Mouse (Mus musculus) Patski (cell line): ENCODE measurements around the gene Timm17b. TPM values are rescaled to one million over a fixed set of nuclear protein-coding genes. Genes with fewer than 3 reads are reported as not detected.

ENCODE experiments used
- ATAC-seq: fragments of 100-300 bp; one replicate; pipeline ENCODE4 v1.8.0; 2021
- CTCF ChIA-PET: fragments of 350-600 bp; sonication (Branson Sonifier 250); formaldehyde crosslinking; loops from one replicate; lab custom pipeline; 2022; ENCODE audit warnings: inconsistent platforms; lab: Charles Lee
- POLR2A ChIA-PET: fragments of 350-600 bp; sonication (Branson Sonifier 250); formaldehyde crosslinking; loops from one replicate; lab custom pipeline; 2022; ENCODE audit warnings: antibody characterized with exemption, inconsistent platforms; lab: Charles Lee
- DNase-seq: peaks from one replicate; pipeline ENCODE4 v3.0.0-alpha.2; 2011; ENCODE audit warnings: low read depth, low spot score
- H3K27me3 ChIP-seq: fragments of 371-371 bp; one replicate; pipeline ENCODE4 v1.5.1; 2021
- CTCF ChIP-seq: fragments of 100-300 bp; IDR thresholded peaks from one replicate; pipeline ENCODE4 v1.5.1; 2021
- in situ Hi-C: fragments of 300-500 bp; cut with MboI; formaldehyde crosslinking; loops from 3 replicates; pipeline ENCODE4 v1.11.1; 2018; ENCODE audit warnings: low pct_unique_long_range_greater_than_20kb, mixed read lengths
- polyA plus RNA-seq: library from polyadenylated mRNA; unstranded; gene quantifications from one replicate; pipeline ENCODE4 v1.2.3, GENCODE M21; 2021

The Timm17b gene
- polyA plus RNA-seq, 1 experiment from 2014 or later = 57.1 TPM

GRCm38 (mm10) chrX:7950091-7950490 lies 50.9 kb downstream of the Timm17b start:
- DNase-seq = no peak
- in situ Hi-C loops = loop anchor here (5.0 kb wide), 1 partner anchor 47 kb away; no protein-coding TSS in a partner anchor
- TF ChIP-seq CTCF = no peak
- peaks cover 6% of the 10 kb centered on the region for H3K27me3 ChIP-seq
- ChIA-PET POLR2A (no interaction called here), CTCF (no interaction called here)
- no peak for ATAC-seq

Other genes with a start within 250 kb of the Timm17b start
- gene Prickle3, start 242.1 kb upstream of the Timm17b start, polyA plus RNA-seq = 0.05 TPM
- 124 TPM for gene Plp2, start 228.0 kb upstream of the Timm17b start, polyA plus RNA-seq
- gene Magix, start 218.1 kb upstream of the Timm17b start, polyA plus RNA-seq = 0.06 TPM
- gene Gpkow, start 202.2 kb upstream of the Timm17b start, polyA plus RNA-seq = 36.4 TPM
- gene Wdr45, start 185.0 kb upstream of the Timm17b start, polyA plus RNA-seq = 53.9 TPM
- not detected for gene Gm45208, start 177.1 kb upstream of the Timm17b start, polyA plus RNA-seq
- 58.7 TPM for gene Praf2, start 170.9 kb upstream of the Timm17b start, polyA plus RNA-seq
- 19.6 TPM for gene Ccdc120, start 148.5 kb upstream of the Timm17b start, polyA plus RNA-seq
- 53.5 TPM for gene Tfe3, start 136.8 kb upstream of the Timm17b start, polyA plus RNA-seq
- 63.2 TPM for gene Gripap1, start 109.6 kb upstream of the Timm17b start, polyA plus RNA-seq
- gene Kcnd1, start 77.1 kb upstream of the Timm17b start, polyA plus RNA-seq = 4.5 TPM
- 83.0 TPM for gene Otud5, start 58.0 kb upstream of the Timm17b start, polyA plus RNA-seq
- 11.6 TPM for gene Pim2, start 21.1 kb upstream of the Timm17b start, polyA plus RNA-seq
- 52.7 TPM for gene Slc35a2, start 15.3 kb upstream of the Timm17b start, polyA plus RNA-seq
- 71.3 TPM for gene Pqbp1, start 88 bp upstream of the Timm17b start, polyA plus RNA-seq
- gene Gm10491, start 8.5 kb downstream of the Timm17b start, polyA plus RNA-seq = not detected
- gene Gm10490, start 10.2 kb downstream of the Timm17b start, polyA plus RNA-seq = not detected
- gene Pcsk1n, start 20.5 kb downstream of the Timm17b start, polyA plus RNA-seq = not detected
- gene Eras, start 29.2 kb downstream of the Timm17b start, polyA plus RNA-seq = not detected
- gene Hdac6, start 48.5 kb downstream of the Timm17b start, polyA plus RNA-seq = 159 TPM
- not detected for gene Gata1, start 78.7 kb downstream of the Timm17b start, polyA plus RNA-seq
- 3.2 TPM for gene Glod5, start 119.1 kb downstream of the Timm17b start, polyA plus RNA-seq
- gene Suv39h1, start 175.4 kb downstream of the Timm17b start, polyA plus RNA-seq = 31.9 TPM
- 0.10 TPM for gene Was, start 191.1 kb downstream of the Timm17b start, polyA plus RNA-seq
- gene Wdr13, start 233.5 kb downstream of the Timm17b start, polyA plus RNA-seq = 66.1 TPM
- 255 TPM for gene Rbm3, start 246.5 kb downstream of the Timm17b start, polyA plus RNA-seq